Mouse (Mus musculus) C2C12 (cell line): ENCODE data around the gene Ccdc43. TPM values are rescaled to one million over a fixed set of nuclear protein-coding genes. Genes with fewer than 3 reads are reported as not detected.

Experiments
- H3K27me3 ChIP-seq: one replicate; pipeline ENCODE4 v1.6.1; 2011; ENCODE audit not compliant: control insufficient read depth, insufficient read depth, insufficient read length
- H3K36me3 ChIP-seq: one replicate; pipeline ENCODE4 v1.6.1; 2011; ENCODE audit not compliant: control insufficient read depth, insufficient read depth
- H3K4me3 ChIP-seq: one replicate; pipeline ENCODE4 v1.5.1; 2011; ENCODE audit warnings: mild to moderate bottlenecking, control low read depth; ENCODE audit not compliant: poor library complexity, insufficient read depth, severe bottlenecking
- H3K79me2 ChIP-seq: one replicate; pipeline ENCODE4 v1.6.1; 2011; ENCODE audit not compliant: control insufficient read depth, insufficient read depth
- H3K79me3 ChIP-seq: one replicate; pipeline ENCODE4 v1.6.1; 2011; ENCODE audit warnings: low read depth, control low read depth
- H3ac ChIP-seq: one replicate; pipeline ENCODE3; 2011; ENCODE audit warnings: low read depth; ENCODE audit not compliant: control insufficient read depth, insufficient read length
- CEBPB ChIP-seq: IDR thresholded peaks from one replicate; pipeline ENCODE4 v1.6.1; 2011; ENCODE audit warnings: low read depth, mild to moderate bottlenecking, control low read depth, moderate library complexity
- CTCF ChIP-seq: IDR thresholded peaks from one replicate; pipeline ENCODE4 v1.5.1; 2011; ENCODE audit not compliant: control insufficient read depth, insufficient read depth, insufficient read length
- FOSL1 ChIP-seq: IDR thresholded peaks from one replicate; pipeline ENCODE4 v1.8.0; 2011; ENCODE audit warnings: mild to moderate bottlenecking, low read length; ENCODE audit not compliant: poor library complexity, insufficient read depth, severe bottlenecking
- MAX ChIP-seq: IDR thresholded peaks from one replicate; pipeline ENCODE4 v1.6.1; 2011; ENCODE audit warnings: mild to moderate bottlenecking, control low read depth
- MYOD1 ChIP-seq: IDR thresholded peaks from one replicate; pipeline ENCODE4 v1.6.1; 2011; ENCODE audit warnings: low read depth; ENCODE audit not compliant: control insufficient read depth, insufficient read length
- MYOG ChIP-seq: IDR thresholded peaks from one replicate; pipeline ENCODE4 v1.6.1; 2011; ENCODE audit not compliant: control insufficient read depth, insufficient read length; ENCODE audit errors: extremely low read depth
- USF1 ChIP-seq: IDR thresholded peaks from one replicate; pipeline ENCODE4 v1.6.1; 2011; ENCODE audit warnings: low read depth, mild to moderate bottlenecking, control low read depth, moderate library complexity
- long read RNA-seq, 2 experiments: library from polyadenylated mRNA; unstranded; transcript quantifications; one replicate each; pipeline ENCODE4 v2.0.0; 2019 to 2020
- polyA plus RNA-seq: library from polyadenylated mRNA; unstranded; fragments of >200 nt; fragmentation: generic; extraction: Trizol; gene quantifications from one replicate; pipeline ENCODE4 v1.2.1, GENCODE M21; 2012; ENCODE audit warnings: missing spikeins

The Ccdc43 gene
- polyA plus RNA-seq: 18.6 TPM
- long read RNA-seq, experiment 1, transcript Ccdc43-204 (4 exons, 989 nt): minor isoform, 5 of 41 reads
- long read RNA-seq, experiment 1, transcript Ccdc43-201 (5 exons, 2,366 nt): major isoform, 31 of 41 reads
- long read RNA-seq, experiment 1, partial matches to known transcripts: 0 of 41 reads
- long read RNA-seq, experiment 1, other reads (novel, unspliced or antisense): 4 of 41 reads
- long read RNA-seq, experiment 2, transcript Ccdc43-202 (4 exons, 407 nt): minor isoform, 7 of 326 reads
- long read RNA-seq, experiment 2, transcript Ccdc43-201 (5 exons, 2,366 nt): major isoform, 311 of 326 reads
- long read RNA-seq, experiment 2, partial matches to known transcripts: 0 of 326 reads
- long read RNA-seq, experiment 2, other reads (novel, unspliced or antisense): 7 of 326 reads

DNA sequence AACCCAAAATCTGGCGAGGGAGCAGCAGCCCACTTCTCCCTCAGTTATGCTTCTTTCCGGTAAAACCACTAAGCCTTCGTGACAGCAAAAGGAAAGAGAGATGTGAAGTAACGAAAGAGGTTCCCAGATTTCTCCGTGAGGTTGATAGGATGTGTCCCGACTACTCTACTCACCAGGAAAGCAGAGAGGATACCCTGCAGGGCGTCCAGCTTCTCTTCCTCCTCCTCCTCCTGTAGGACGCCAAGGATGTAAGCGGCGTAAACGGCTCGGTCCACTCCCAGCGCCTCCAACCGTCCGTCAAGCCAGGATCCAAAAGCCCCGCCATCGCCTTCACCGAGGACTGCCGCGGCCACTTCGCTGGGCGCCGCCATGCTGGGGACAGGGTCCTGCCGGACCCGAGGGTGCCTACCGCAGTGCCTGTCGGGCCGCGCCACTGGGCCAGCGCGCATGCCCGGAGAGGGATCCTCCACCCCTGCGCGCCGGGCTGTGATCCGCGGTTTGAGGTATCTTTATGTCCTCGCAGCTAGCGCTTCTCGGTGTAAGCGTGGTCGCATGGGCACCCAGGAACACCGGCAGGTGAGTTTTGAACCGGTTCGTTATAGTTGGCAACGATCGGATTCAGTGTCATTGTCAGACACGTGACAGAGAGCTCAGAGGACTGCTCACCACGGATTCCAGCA, at the start of gene Ccdc43:
Gene Ccdc43, minus strand, starts transcription at position 445 of the 680 bp plus-strand sequence.
- Histone ChIP-seq H3K79me3 (peaks cover 7% of the 10 kb centered on the region), H3K36me3 (peaks cover 7% of the 10 kb centered on the region), H3K27me3 (no peaks in the 10 kb centered on the region), H3K79me2 (peaks cover 38% of the 10 kb centered on the region), H3ac (peak within 1 kb of the TSS; percentile 94), H3K4me3 (peak within 1 kb of the TSS; percentile 68)
- TF ChIP-seq MAX (peak; percentile 77), MYOD1 (no peak), USF1 (peak; percentile 84), FOSL1 (no peak)

DNA sequence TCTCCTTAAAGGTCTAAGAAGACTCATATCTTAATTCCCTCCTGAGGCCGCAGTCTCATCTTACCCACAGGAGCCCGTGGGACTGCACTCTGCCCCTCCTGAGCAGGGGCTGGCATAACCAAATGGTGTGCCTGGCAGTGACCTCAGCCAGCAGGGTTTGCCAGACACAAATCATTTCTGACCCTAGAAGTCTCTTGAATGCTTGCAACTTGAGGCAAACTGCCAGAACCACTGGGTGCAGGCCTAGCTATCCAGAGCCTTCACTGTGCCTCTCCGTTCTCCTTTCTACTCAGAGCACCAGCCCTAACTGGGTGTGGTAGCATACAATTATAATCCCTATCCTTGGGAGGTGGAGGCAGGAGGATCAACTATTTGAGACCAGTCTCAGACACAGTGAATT, 47.2 kb upstream of the Ccdc43 start:
- Histone ChIP-seq H3K79me2 (no peaks in the 10 kb centered on the region), H3ac (no peak overlapping the region), H3K79me3 (no peaks in the 10 kb centered on the region), H3K36me3 (no peaks in the 10 kb centered on the region), H3K27me3 (peaks cover 9% of the 10 kb centered on the region), H3K4me3 (no peak overlapping the region)
- no peak for TF ChIP-seq CTCF
- TF ChIP-seq MYOG: no peak
- no peak for TF ChIP-seq USF1

DNA sequence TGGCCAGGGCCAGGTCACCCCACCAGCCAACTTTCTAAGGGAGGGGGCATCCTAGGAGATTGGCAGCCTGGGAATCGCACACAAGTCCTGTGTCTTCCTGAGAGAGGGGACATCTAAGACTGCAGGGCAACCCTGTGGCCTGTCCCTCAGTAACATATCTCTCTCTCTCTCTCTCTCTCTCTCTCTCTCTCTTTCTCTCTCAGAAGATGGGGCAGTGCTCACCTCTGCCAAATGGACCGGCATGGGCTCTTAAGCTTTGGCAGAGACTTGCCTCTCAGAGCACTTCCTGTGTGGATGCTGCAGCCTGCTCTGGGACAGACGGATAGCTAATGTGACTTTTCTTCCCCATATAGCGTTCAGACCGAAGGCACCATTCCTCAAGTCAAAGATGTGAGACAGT, 45.3 kb upstream of the Ccdc43 start:
- Histone ChIP-seq H3K79me3 (no peaks in the 10 kb centered on the region), H3K79me2 (no peaks in the 10 kb centered on the region), H3K27me3 (peaks cover 9% of the 10 kb centered on the region)

DNA sequence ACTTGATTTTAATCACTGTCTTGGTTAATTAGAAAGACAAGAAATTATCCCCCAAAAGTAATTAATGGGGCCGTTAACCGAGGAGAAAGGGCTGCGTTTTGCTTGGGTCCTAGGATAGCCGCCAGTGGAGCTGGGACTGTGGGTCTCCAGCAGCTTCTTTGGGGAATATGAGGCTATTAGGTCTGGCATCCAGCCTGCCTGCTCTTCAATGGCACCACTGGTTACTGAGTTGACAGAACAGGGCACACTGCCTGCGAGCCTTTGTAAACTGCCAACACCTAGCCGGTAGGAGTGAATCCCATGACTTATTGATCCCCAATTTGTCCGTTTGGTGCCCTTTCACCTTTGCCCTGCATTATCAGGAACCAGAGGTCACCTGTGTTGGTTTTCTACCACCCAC, 44.5 kb upstream of the Ccdc43 start:
- Histone ChIP-seq H3ac (no peak overlapping the region), H3K4me3 (no peak overlapping the region), H3K27me3 (peaks cover 9% of the 10 kb centered on the region), H3K79me3 (no peaks in the 10 kb centered on the region), H3K79me2 (no peaks in the 10 kb centered on the region), H3K36me3 (no peaks in the 10 kb centered on the region)
- TF ChIP-seq MYOD1 (no peak), MYOG (no peak), MAX (no peak), FOSL1 (no peak), CTCF (no peak), USF1 (no peak), CEBPB (no peak)

More for the DNA sequence above, 45.3 kb upstream of the Ccdc43 start:
- TF ChIP-seq CEBPB (no peak), FOSL1 (no peak), CTCF (no peak), MYOD1 (no peak), MYOG (no peak), MAX (no peak), USF1 (no peak)
- Histone ChIP-seq H3K36me3 (no peaks in the 10 kb centered on the region), H3ac (no peak overlapping the region), H3K4me3 (no peak overlapping the region)

DNA sequence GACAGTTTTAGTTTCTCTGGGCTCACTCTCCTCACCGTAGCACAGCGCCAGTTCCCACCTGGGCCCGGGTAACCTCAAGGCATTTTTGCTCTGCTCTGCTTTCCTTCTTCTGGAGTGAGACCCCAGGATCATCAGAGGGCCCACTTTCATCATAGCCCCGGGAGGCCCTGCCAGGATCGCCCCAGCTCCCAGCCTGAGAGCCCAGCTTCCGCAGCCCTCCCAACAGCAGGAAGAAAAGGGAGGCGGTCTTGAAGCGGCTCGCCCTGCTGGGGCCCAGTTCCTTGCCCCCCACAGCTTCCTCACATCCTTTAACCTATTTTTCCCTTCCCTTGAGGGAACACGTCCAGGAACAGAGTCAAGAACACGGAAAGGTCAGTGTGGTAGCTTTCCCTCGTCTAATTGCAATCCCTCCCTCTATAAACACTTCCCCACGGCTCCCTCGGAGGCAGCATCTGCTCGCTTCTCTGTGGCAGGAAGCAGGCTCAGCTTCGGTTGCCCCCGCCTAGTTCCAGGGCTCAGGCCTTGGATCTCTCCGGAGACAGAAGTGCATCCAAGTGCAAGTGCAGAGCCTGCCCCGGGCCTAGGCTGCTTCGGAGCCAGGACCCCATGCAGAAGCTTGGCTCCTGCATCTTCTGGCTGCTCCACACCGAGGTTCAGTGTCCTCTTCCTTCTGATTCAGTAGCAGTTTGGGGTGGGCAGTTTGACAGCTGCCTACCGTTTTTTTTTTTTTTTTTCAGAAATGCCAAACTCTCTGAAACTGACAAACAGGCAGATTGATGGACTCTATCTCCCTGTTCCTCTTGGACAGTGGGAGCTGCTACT, 43.8 kb upstream of the Ccdc43 start:
- H3K79me3 ChIP-seq: no peaks in the 10 kb centered on the region
- no peaks in the 10 kb centered on the region for H3K79me2 ChIP-seq
- H3ac ChIP-seq: no peak overlapping the region
- H3K36me3 ChIP-seq: no peaks in the 10 kb centered on the region
- H3K4me3 ChIP-seq: no peak overlapping the region
- TF ChIP-seq MYOG: no peak
- TF ChIP-seq CEBPB: no peak
- no peak for TF ChIP-seq FOSL1
- no peak for TF ChIP-seq MAX
- no peak for TF ChIP-seq MYOD1
- no peak for TF ChIP-seq CTCF
- no peak for TF ChIP-seq USF1
- peaks cover 9% of the 10 kb centered on the region for H3K27me3 ChIP-seq
